Mouse (Mus musculus) forebrain, embryonic 13.5 days (tissue): Measurements from ENCODE around the gene Tbl1xr1. TPM values are rescaled to one million over a fixed set of nuclear protein-coding genes. Genes with fewer than 3 reads are reported as not detected.

Experiments used
- ATAC-seq: fragments of 200-750 bp; cut with Nextera tagmentation; 2 replicates; pipeline ENCODE4 v1.8.0; 2017
- H3K27ac ChIP-seq: fragments of 300-500 bp; sonication (generic); 2 replicates; pipeline ENCODE4 v1.5.1; 2015; ENCODE audit warnings: inconsistent platforms, mild to moderate bottlenecking, moderate library complexity
- H3K27me3 ChIP-seq: fragments of 300-500 bp; sonication (generic); 2 replicates; pipeline ENCODE4 v1.6.1; 2015; ENCODE audit warnings: mild to moderate bottlenecking, inconsistent platforms
- H3K36me3 ChIP-seq: fragments of 300-500 bp; sonication (generic); 2 replicates; pipeline ENCODE4 v1.6.1; 2015; ENCODE audit warnings: mild to moderate bottlenecking, inconsistent platforms; ENCODE audit not compliant: poor library complexity, severe bottlenecking
- H3K4me1 ChIP-seq: fragments of 300-500 bp; sonication (generic); 2 replicates; pipeline ENCODE4 v1.6.1; 2015; ENCODE audit warnings: inconsistent platforms
- H3K4me2 ChIP-seq: fragments of 300-500 bp; sonication (generic); 2 replicates; pipeline ENCODE4 v1.6.1; 2015; ENCODE audit warnings: inconsistent platforms, mild to moderate bottlenecking, moderate library complexity
- H3K4me3 ChIP-seq: fragments of 300-500 bp; sonication (generic); 2 replicates; pipeline ENCODE4 v1.5.1; 2015; ENCODE audit warnings: mild to moderate bottlenecking, inconsistent platforms
- H3K9ac ChIP-seq: fragments of 300-500 bp; sonication (generic); 2 replicates; pipeline ENCODE4 v1.6.1; 2015; ENCODE audit warnings: mild to moderate bottlenecking, inconsistent platforms
- H3K9me3 ChIP-seq: fragments of 300-500 bp; sonication (generic); replicated peaks from 2 replicates; pipeline ENCODE4 v1.6.1; 2016; ENCODE audit warnings: inconsistent platforms
- WGBS: fragments of 180-500 bp; shearing (Covaris S2); methylation state at CpG from one replicate; pipeline ENCODE4 v1.1.7; 2015; 5-methylcytosine and 5-hydroxymethylcytosine counted together
- polyA plus RNA-seq: library from polyadenylated mRNA; unstranded; fragments of >200 nt; fragmentation: Nextera tagmentation; extraction: Ambion mirVana; gene quantifications from 2 replicates; pipeline ENCODE4 v1.2.1, GENCODE M21; 2015

Gene Tbl1xr1
- polyA plus RNA-seq = 18.0 and 22.8 TPM in 2 replicates

DNA sequence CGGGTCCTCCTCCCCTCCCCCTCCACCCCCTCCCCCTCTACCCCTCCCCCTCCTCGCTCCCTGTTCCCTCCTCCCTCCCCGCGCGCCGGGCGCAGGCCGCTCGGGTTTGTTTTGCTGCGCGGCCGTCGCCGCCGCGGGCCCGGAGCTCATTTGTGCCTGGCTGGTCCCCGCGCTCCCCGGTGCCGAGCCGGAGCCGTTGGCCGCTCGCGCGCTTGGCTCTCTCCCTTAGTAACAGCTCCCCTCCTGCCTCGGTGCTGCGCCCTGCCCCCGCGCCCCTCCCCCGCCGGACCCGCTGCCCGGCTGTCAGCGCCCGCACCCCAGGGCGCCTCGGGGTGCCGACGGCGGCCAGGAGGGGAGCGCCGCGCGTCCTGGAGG, at the start of gene Tbl1xr1:
Tbl1xr1 (plus strand) TSS at position 92 of the 375 bp plus-strand sequence.
- H3K36me3 ChIP-seq = peaks cover 5% of the 10 kb centered on the region; the same call in 1 of the 2 replicates
- H3K4me1 ChIP-seq = peaks cover 33% of the 10 kb centered on the region
- H3K9me3 ChIP-seq = no peaks in the 10 kb centered on the region
- peak; percentile 92 for ATAC-seq
- H3K27ac ChIP-seq = peak within 1 kb of the TSS; percentile 98
- peak within 1 kb of the TSS; percentile 92 for H3K9ac ChIP-seq
- peak within 1 kb of the TSS; percentile 67 for H3K4me2 ChIP-seq
- peak within 1 kb of the TSS; percentile 93 for H3K4me3 ChIP-seq
- H3K27me3 ChIP-seq = no peaks in the 10 kb centered on the region
- WGBS = 3% methylated on average over 6 of the region's 46 CpGs

GRCm38 (mm10) chr3:22038004-22038403, 38.4 kb upstream of the Tbl1xr1 start:
- Histone ChIP-seq H3K36me3 (no peaks in the 10 kb centered on the region), H3K27me3 (no peaks in the 10 kb centered on the region), H3K4me2 (no peak overlapping the region), H3K4me3 (no peak overlapping the region), H3K9me3 (no peaks in the 10 kb centered on the region), H3K9ac (no peak overlapping the region), H3K4me1 (no peaks in the 10 kb centered on the region), H3K27ac (no peak overlapping the region)
- ATAC-seq = no peak
- WGBS = 30% methylated on average over 4 of the region's 4 CpGs

DNA sequence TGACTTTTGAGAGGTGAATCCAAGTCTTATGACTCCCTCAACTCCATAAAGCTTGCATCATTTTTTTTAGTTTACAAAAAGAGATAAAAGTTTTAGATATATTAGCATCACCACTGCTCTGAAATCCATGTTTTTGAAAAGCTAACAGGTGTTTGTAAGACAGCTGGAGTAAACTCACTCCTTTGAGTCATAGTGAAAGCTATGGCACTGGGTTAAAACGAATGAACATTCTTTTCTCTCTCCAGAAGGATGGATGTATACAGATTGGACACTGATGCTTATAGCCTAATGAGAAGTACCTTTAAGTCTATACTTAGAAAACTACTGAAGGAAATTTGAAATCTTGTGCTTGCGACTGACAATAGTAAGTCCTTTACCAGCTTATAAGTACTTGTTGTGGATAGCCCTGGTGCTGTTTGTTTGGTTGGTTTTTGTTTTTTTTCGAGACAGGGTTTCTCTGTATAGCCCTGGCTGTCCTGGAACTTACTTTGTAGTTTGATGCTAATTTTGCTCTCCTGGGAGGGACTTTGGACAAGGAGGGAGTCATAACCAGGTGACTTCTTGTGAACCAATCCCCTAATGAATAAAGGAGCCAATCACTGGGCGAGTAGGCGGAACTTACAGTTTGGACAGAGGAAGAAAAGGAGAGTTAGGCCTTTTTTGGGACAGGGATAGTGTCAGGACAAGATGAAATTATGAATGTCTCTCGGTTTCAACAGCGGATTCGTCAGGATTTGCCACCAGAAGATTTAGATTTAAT, 37.2 kb upstream of the Tbl1xr1 start:
- Histone ChIP-seq H3K36me3 (no peaks in the 10 kb centered on the region), H3K9ac (no peak overlapping the region), H3K9me3 (no peaks in the 10 kb centered on the region), H3K4me1 (no peaks in the 10 kb centered on the region), H3K4me3 (no peak overlapping the region), H3K4me2 (no peak overlapping the region), H3K27ac (no peak overlapping the region), H3K27me3 (no peaks in the 10 kb centered on the region)
- 91% methylated on average over 8 of the region's 8 CpGs for WGBS
- no peak for ATAC-seq

DNA sequence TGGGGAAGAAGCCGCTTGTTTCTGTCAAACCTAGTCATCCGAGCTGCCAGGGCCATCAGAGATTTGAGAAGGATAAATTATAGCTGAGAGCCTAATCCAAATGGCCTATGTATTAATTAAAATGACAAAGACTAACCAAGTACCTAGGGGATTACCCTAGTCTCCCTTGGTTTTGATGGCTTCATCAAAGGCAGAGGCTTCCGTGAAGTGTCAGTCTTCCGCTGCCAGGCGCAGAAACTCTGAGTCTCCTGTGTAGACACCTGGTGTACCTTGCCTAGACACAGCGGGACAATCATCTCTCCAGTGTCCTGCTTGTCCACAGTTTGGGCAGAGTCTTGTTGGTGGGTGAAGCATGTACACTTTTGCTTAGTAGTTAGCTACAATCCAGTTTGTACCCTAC, 35.8 kb upstream of the Tbl1xr1 start:
- Histone ChIP-seq H3K27me3 (no peaks in the 10 kb centered on the region), H3K9ac (no peak overlapping the region), H3K36me3 (no peaks in the 10 kb centered on the region), H3K4me3 (no peak overlapping the region), H3K9me3 (no peaks in the 10 kb centered on the region), H3K4me1 (no peaks in the 10 kb centered on the region), H3K4me2 (no peak overlapping the region), H3K27ac (no peak overlapping the region)
- WGBS = 75% methylated on average over 6 of the region's 6 CpGs
- ATAC-seq = no peak

- no peaks in the 10 kb centered on the region for H3K4me1 ChIP-seq
- no peak overlapping the region for H3K27ac ChIP-seq
- no peak overlapping the region for H3K9ac ChIP-seq
- WGBS = 91% methylated on average over 14 of the region's 14 CpGs
- no peak overlapping the region for H3K4me3 ChIP-seq
- no peaks in the 10 kb centered on the region for H3K9me3 ChIP-seq
- ATAC-seq = no peak
- no peaks in the 10 kb centered on the region for H3K27me3 ChIP-seq
- no peaks in the 10 kb centered on the region for H3K36me3 ChIP-seq
- no peak overlapping the region for H3K4me2 ChIP-seq
Observed at GRCm38 (mm10) chr3:22047203-22047602, 29.2 kb upstream of the Tbl1xr1 start.

DNA sequence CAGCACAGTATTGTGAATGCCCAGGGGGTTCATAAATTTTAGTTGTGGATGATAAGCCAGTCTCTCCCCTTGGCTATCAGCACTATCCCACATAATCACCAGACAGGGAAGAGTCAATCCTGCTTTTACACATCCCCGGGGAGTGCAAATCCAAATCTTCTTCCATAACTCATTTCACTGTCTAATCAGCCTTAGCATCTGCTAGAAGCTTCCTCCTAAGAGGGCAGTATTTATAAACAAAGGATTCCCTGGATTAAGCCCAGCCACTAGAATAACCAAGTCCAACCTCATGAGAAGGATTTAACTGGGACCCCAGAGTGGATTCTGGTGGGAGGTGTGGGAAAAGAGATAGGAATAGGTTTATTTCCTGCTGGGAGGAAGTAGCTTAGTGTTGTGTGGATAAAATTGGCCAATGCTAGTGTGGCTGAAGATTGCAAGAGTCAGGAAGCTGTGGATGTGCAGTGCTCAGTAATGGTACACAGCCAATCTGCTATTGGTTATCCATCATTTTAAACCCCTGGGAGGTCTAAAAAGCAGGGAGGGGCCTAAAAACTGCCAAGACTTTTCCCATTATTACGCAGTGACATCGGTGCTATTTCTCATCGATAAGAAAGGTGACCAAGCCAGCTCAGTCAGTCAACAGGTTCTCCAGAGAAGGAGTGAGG, 19.7 kb upstream of the Tbl1xr1 start:
- Histone ChIP-seq H3K4me3 (no peak overlapping the region), H3K27ac (no peak overlapping the region), H3K9me3 (no peaks in the 10 kb centered on the region), H3K4me2 (no peak overlapping the region), H3K4me1 (no peaks in the 10 kb centered on the region), H3K9ac (no peak overlapping the region), H3K36me3 (no peaks in the 10 kb centered on the region), H3K27me3 (no peaks in the 10 kb centered on the region)
- WGBS = 89% methylated on average over 4 of the region's 4 CpGs
- ATAC-seq = no peak

DNA sequence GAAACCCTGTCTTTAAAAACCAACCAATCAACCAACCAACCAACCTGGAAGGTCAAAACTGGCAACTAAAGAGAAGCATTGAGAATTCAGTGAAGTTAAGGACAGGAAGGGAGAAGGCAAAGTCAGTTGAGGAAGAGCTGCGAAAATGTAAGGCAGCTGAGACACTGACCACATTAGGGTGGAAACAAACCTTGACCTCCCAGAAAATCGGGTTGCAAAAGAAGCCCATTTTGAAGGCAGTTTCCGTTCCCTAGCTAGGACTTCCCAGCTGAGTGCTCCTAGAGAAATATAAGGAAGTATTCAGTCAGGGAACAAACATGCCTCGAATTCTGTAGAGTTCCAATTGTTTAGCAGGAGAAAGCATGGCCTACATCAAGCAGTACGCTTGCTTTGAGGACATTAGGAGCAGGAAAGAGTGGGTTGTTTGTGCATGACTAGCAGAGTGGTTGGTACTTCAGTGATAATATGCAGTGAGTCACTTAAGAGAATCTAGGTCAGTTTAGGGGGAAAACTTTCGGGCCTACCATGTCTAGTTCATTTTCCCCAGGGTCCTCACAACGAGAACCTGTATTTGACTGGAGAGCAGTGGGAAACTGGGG, 18.1 kb upstream of the Tbl1xr1 start:
- no peak overlapping the region for H3K9ac ChIP-seq
- no peak for ATAC-seq
- no peak overlapping the region for H3K4me3 ChIP-seq
- no peaks in the 10 kb centered on the region for H3K4me1 ChIP-seq
- no peaks in the 10 kb centered on the region for H3K36me3 ChIP-seq
- H3K27me3 ChIP-seq = no peaks in the 10 kb centered on the region
- no peak overlapping the region for H3K27ac ChIP-seq
- H3K9me3 ChIP-seq = no peaks in the 10 kb centered on the region
- 87% methylated on average over 7 of the region's 7 CpGs for WGBS
- no peak overlapping the region for H3K4me2 ChIP-seq

DNA sequence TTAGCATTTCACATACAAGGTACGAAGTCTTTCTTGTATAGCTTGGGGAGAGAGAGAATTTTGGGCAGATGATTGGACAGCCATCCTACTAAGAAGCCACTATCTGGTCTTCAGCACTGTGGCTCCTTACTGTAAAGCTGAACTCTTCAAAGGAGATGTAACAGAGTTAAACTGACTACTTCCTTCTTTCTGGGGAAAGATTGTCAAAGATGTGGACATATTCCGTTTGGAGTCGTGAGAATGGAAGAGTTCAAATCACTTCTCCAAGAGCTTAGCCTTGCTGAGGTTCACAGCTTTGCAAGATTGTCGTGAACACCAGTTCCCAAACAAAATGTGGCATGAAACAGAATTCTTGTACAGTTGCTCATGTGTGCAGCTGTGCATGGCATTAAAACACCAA, 15.3 kb upstream of the Tbl1xr1 start:
- Histone ChIP-seq H3K4me3 (no peak overlapping the region), H3K36me3 (no peaks in the 10 kb centered on the region), H3K9ac (no peak overlapping the region), H3K9me3 (no peaks in the 10 kb centered on the region), H3K27me3 (no peaks in the 10 kb centered on the region), H3K27ac (no peak overlapping the region), H3K4me2 (no peak overlapping the region), H3K4me1 (no peaks in the 10 kb centered on the region)
- no peak for ATAC-seq
- WGBS = 90% methylated on average over 4 of the region's 4 CpGs

- Histone ChIP-seq H3K27me3 (no peaks in the 10 kb centered on the region), H3K4me2 (no peak overlapping the region), H3K9me3 (no peaks in the 10 kb centered on the region), H3K9ac (no peak overlapping the region), H3K4me1 (no peaks in the 10 kb centered on the region), H3K27ac (no peak overlapping the region), H3K4me3 (no peak overlapping the region), H3K36me3 (no peaks in the 10 kb centered on the region)
- no peak for ATAC-seq
- 79% methylated on average over 5 of the region's 5 CpGs for WGBS
Observed at GRCm38 (mm10) chr3:22068621-22069020, 7.8 kb upstream of the Tbl1xr1 start.

DNA sequence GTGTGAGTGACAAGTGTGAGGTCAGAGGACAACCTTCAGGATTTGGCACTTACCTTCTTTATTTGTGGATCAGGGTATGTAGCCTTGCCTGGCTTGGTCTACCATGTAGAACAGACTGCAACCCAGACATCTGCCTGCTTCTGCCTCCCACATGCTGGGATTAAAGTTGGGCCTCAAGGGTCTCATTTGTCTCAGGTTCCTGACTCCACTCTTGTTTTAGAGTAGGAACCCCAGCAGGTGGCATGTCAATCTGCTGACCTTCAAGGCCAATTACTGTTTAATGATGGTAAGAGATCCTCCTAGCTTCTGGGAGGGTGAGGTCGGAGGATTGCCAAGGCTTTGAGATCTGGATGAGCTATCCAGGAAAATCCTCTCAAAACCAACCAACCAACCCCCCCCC, 2.5 kb upstream of the Tbl1xr1 start:
- no peak overlapping the region for H3K4me2 ChIP-seq

DNA sequence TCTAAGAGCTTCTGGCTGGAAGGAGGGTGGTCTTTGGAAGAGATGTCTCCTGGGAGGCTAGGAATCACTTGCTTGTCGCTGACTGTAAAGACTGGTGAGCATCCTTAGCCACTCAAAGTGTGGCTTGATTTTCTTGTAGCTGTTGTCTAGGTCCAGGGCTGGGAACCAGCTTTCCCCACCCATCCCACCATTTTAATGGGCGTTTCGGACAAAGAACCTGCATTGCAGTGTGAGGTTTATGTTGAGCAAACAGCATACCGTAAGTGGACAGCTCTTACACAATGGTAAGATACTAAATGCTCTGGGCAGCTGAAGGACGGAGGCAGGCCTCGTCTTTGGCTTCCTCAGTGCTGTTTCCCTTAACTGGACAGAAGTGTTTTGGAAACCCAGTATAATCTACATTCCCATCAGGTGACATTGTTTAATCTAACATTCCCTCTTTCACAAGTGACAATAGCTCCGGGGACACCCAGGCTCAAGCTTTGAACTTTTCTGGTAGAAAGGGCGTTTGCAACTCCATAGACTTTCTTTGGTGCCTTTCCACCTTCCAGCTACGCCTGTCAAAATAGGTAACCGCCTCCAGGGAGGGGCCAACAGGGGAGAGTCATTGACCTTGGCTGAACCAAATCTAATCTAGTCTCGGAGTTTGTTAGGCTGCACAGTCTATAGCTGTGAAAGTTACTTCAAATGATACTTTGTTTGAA, 1.7 kb upstream of the Tbl1xr1 start:
- H3K4me3 ChIP-seq = peak overlapping the region; percentile 93
- no peak for ATAC-seq
- H3K4me2 ChIP-seq = peak overlapping the region; percentile 66
- H3K4me1 ChIP-seq = peaks cover 33% of the 10 kb centered on the region
- peaks cover 5% of the 10 kb centered on the region; the same call in 1 of the 2 replicates for H3K36me3 ChIP-seq
- H3K9me3 ChIP-seq = no peaks in the 10 kb centered on the region
- H3K9ac ChIP-seq = no peak overlapping the region
- H3K27ac ChIP-seq = no peak overlapping the region
- no peaks in the 10 kb centered on the region for H3K27me3 ChIP-seq
- WGBS = 30% methylated on average over 11 of the region's 11 CpGs

More for the DNA sequence above, 2.5 kb upstream of the Tbl1xr1 start:
- Histone ChIP-seq H3K4me3 (no peak overlapping the region), H3K27ac (no peak overlapping the region), H3K36me3 (no peaks in the 10 kb centered on the region), H3K27me3 (no peaks in the 10 kb centered on the region), H3K9ac (no peak overlapping the region), H3K9me3 (no peaks in the 10 kb centered on the region), H3K4me1 (peaks cover 26% of the 10 kb centered on the region)
- WGBS = 72% methylated on average over 1 of the region's 1 CpGs
- ATAC-seq = no peak

DNA sequence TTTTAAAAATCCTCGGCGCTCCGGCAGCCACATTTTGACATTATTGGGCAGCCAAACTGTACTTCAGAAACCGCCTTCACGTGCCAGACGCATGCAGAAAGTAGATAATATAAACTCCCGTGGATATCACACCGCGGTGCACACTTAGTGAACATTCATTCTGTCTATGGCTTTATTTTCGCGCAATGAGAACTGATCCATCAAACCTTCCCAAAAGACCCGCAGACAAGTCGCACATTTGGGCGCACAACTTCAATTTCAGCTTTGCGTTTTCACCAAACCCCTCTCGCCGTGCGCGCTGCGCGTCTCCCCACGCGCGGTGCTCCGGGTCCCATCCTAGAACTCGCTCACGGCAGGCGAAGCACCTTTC, 950 bp upstream of the Tbl1xr1 start:
- H3K9me3 ChIP-seq = no peaks in the 10 kb centered on the region
- peak overlapping the region; percentile 98 for H3K27ac ChIP-seq
- H3K4me1 ChIP-seq = peaks cover 33% of the 10 kb centered on the region
- under 1% methylated on average over 28 of the region's 28 CpGs for WGBS
- H3K36me3 ChIP-seq = peaks cover 5% of the 10 kb centered on the region; the same call in 1 of the 2 replicates
- peak overlapping the region; percentile 66 for H3K4me2 ChIP-seq
- H3K9ac ChIP-seq = peak overlapping the region; percentile 75
- no peaks in the 10 kb centered on the region for H3K27me3 ChIP-seq
- H3K4me3 ChIP-seq = peak overlapping the region; percentile 93
- no peak for ATAC-seq
